Mouse (Mus musculus) erythroblast, embryonic 14.5 days (primary cell): Measurements from ENCODE around the gene Atpif1. TPM values are rescaled to one million over a fixed set of nuclear protein-coding genes. Genes with fewer than 3 reads are reported as not detected.

Experiments used
- H3K27me3 ChIP-seq: 2 replicates; pipeline ENCODE4 v1.6.1; 2012; ENCODE audit warnings: inconsistent platforms; ENCODE audit not compliant: control insufficient read depth
- H3K36me3 ChIP-seq: 2 replicates; pipeline ENCODE4 v1.6.1; 2012; ENCODE audit warnings: mild to moderate bottlenecking, inconsistent platforms; ENCODE audit not compliant: control insufficient read depth
- H3K4me1 ChIP-seq: 2 replicates; pipeline ENCODE4 v1.6.1; 2012; ENCODE audit warnings: inconsistent platforms; ENCODE audit not compliant: control insufficient read depth
- H3K4me3 ChIP-seq: replicated peaks from 2 replicates; pipeline ENCODE3; 2012; ENCODE audit warnings: moderate library complexity, mild to moderate bottlenecking, inconsistent platforms
- H3K9me3 ChIP-seq: 2 replicates; pipeline ENCODE4 v1.6.1; 2012; ENCODE audit warnings: low read length, inconsistent platforms, mixed read lengths; ENCODE audit not compliant: control insufficient read depth
- GATA1 ChIP-seq: IDR thresholded peaks from 2 replicates; pipeline ENCODE4 v1.6.1; 2012; ENCODE audit warnings: low read length, inconsistent platforms, mixed read lengths
- TAL1 ChIP-seq: IDR thresholded peaks from 3 replicates; pipeline ENCODE4 v1.6.1; 2012; ENCODE audit warnings: low read length, inconsistent platforms, mixed read lengths
- polyA plus RNA-seq: library from polyadenylated mRNA; stranded (reverse); fragments of >175 nt; gene quantifications from 2 replicates; pipeline ENCODE4 v1.2.3, GENCODE M21; 2012

Atpif1 gene
- polyA plus RNA-seq, 1 experiment, result 103 TPM

GRCm38 (mm10) chr4:132515369-132516155 is 17.9 kb downstream of the Atpif1 start:
- Histone ChIP-seq H3K27me3 (no peaks in the 10 kb centered on the region), H3K4me1 (peaks cover 56% of the 10 kb centered on the region), H3K9me3 (no peaks in the 10 kb centered on the region), H3K36me3 (no peaks in the 10 kb centered on the region), H3K4me3 (peak overlapping the region; percentile 80)
- TF ChIP-seq GATA1, result no peak
- no peak for TF ChIP-seq TAL1

- Histone ChIP-seq H3K27me3 (no peaks in the 10 kb centered on the region), H3K4me3 (peak overlapping the region; percentile 80), H3K9me3 (no peaks in the 10 kb centered on the region), H3K4me1 (peaks cover 63% of the 10 kb centered on the region), H3K36me3 (no peaks in the 10 kb centered on the region)
- TF ChIP-seq GATA1 (no peak), TAL1 (no peak)
Measured at GRCm38 (mm10) chr4:132514555-132515135, 18.8 kb downstream of the Atpif1 start.

- TF ChIP-seq GATA1 (no peak), TAL1 (no peak)
- H3K9me3 ChIP-seq, result no peaks in the 10 kb centered on the region
- H3K36me3 ChIP-seq, result no peaks in the 10 kb centered on the region
- no peaks in the 10 kb centered on the region for H3K27me3 ChIP-seq
- H3K4me3 ChIP-seq, result peak overlapping the region; percentile 48
- H3K4me1 ChIP-seq, result peaks cover 73% of the 10 kb centered on the region
Measured at GRCm38 (mm10) chr4:132513395-132514273, 19.8 kb downstream of the Atpif1 start.

GRCm38 (mm10) chr4:132512080-132512479 is 21.4 kb downstream of the Atpif1 start:
- H3K36me3 ChIP-seq, result peaks cover 3% of the 10 kb centered on the region; the same call in 1 of the 2 replicates
- no peak for TF ChIP-seq TAL1
- H3K4me1 ChIP-seq, result peaks cover 88% of the 10 kb centered on the region
- H3K9me3 ChIP-seq, result no peaks in the 10 kb centered on the region
- H3K27me3 ChIP-seq, result no peaks in the 10 kb centered on the region
- H3K4me3 ChIP-seq, result peak overlapping the region; percentile 41

GRCm38 (mm10) chr4:132510352-132510798 is 23.1 kb downstream of the Atpif1 start, which contains the start of gene Sesn2:
TSS of gene Sesn2 (minus strand) at chr4:132510501.
- Histone ChIP-seq H3K4me3 (peak within 1 kb of the TSS; percentile 88), H3K36me3 (peaks cover 6% of the 10 kb centered on the region; the same call in 1 of the 2 replicates), H3K27me3 (no peaks in the 10 kb centered on the region), H3K4me1 (peaks cover 96% of the 10 kb centered on the region), H3K9me3 (no peaks in the 10 kb centered on the region)
- TF ChIP-seq TAL1 (no peak), GATA1 (no peak)

- H3K9me3 ChIP-seq, result no peaks in the 10 kb centered on the region
- H3K4me1 ChIP-seq, result peaks cover 96% of the 10 kb centered on the region
- H3K36me3 ChIP-seq, result peaks cover 6% of the 10 kb centered on the region; the same call in 1 of the 2 replicates
- H3K4me3 ChIP-seq, result peak overlapping the region; percentile 88
- TF ChIP-seq TAL1 (no peak), GATA1 (no peak)
- H3K27me3 ChIP-seq, result no peaks in the 10 kb centered on the region
Measured at GRCm38 (mm10) chr4:132509621-132510296, 23.7 kb downstream of the Atpif1 start.

- Histone ChIP-seq H3K27me3 (no peaks in the 10 kb centered on the region), H3K4me3 (no peak overlapping the region), H3K9me3 (no peaks in the 10 kb centered on the region), H3K4me1 (peaks cover 95% of the 10 kb centered on the region), H3K36me3 (peaks cover 14% of the 10 kb centered on the region)
- TF ChIP-seq TAL1, result no peak
- TF ChIP-seq GATA1, result no peak
Measured at GRCm38 (mm10) chr4:132507210-132507609, 26.2 kb downstream of the Atpif1 start.

- peaks cover 16% of the 10 kb centered on the region for H3K36me3 ChIP-seq
- H3K27me3 ChIP-seq, result no peaks in the 10 kb centered on the region
- no peaks in the 10 kb centered on the region for H3K9me3 ChIP-seq
- TF ChIP-seq TAL1, result no peak
- TF ChIP-seq GATA1, result no peak
- H3K4me1 ChIP-seq, result peaks cover 85% of the 10 kb centered on the region
- no peak overlapping the region for H3K4me3 ChIP-seq
Measured at GRCm38 (mm10) chr4:132506250-132506649, 27.2 kb downstream of the Atpif1 start.
